Mouse (Mus musculus): Measurements from ENCODE around the gene Shank3. TPM values are rescaled to one million over a fixed set of nuclear protein-coding genes. Genes with fewer than 3 reads are reported as not detected.

The Shank3 gene
- total RNA-seq, 2 experiments from 2014 or later, result 70.0 to 73.7 TPM

DNA sequence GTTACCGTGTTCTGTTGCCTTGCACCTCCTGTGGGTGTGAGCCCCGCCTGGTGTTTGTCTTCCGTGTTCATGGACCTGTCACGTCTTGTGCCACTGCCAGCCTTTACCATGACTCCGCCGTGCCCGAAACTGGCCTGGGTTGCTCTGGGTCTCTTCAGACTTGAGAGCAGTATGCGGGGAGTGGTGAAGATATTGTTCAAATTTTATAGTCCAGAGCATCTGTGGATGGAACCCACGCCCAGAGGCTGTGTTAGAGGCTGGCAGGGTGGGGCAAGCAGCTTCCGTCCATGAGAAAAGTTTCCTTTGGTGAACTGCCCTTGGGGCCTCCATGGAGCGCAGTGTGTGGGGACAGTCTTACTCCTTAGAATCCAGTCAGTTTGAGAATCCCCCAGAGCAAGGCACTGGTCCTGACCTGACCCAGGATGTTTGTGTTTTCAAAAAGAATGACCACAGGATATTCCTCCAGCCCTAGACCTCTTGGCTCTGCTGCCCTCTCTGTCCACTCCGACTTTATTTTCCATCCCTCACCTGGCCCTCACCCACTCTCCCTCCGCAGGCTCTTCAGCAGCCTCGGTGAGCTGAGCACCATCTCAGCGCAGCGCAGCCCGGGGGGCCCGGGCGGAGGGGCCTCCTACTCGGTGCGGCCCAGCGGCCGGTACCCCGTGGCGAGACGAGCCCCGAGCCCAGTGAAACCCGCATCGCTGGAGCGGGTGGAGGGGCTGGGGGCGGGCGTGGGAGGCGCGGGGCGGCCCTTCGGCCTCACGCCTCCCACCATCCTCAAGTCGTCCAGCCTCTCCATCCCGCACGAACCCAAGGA is 58.0 kb downstream of the Shank3 start:
- DNase-seq, result no peak

GRCm38 (mm10) chr15:89557996-89558390 is 58.6 kb downstream of the Shank3 start:
- no peak for DNase-seq

GRCm38 (mm10) chr15:89559202-89559731 is 59.8 kb downstream of the Shank3 start:
- DNase-seq, result no peak

- no peak for DNase-seq
Observed at GRCm38 (mm10) chr15:89568114-89568513, 68.7 kb downstream of the Shank3 start, which contains the start of gene Acr. Gene Acr (plus strand): TSS chr15:89568326.

DNA sequence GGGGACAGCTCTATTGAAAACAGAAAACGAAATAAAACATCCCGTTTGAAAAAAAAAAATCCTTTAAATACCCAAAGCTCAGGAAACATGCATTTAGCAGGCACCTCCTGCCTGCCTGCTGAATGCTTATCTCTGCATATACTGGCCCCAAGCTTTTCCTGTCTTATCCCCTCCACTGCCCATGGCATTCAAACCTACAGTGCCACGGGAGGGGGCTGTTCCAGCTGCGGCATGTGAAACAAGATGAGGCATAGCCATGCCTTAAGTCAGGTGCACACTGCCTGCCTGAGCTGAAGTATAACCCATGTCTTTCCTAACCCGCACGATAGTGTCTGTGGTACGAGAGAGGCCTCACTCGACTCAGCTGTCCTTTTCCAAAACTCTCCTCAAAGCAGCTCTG is 72.7 kb downstream of the Shank3 start:
- no peak for DNase-seq

- no peak for DNase-seq
Observed at GRCm38 (mm10) chr15:89582494-89582893, 83.1 kb downstream of the Shank3 start.

DNA sequence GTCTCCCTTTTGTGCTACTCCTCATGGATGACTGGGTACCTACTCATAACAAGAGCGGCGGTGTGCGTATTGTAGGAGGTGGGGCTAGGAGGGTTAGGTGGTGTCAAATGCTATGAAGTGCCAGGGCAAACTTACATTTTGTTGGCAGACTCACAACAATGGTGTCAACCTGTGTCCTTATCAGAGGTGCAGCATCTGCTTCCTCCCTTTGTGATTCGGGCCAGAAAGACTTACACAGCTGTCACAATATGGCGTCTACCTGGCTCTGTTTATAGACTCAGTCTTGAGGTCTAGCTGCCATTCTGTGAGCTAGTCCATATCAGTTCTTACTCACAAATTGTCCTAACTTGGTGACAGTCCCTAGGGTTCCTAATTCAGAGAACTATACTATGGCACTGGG is 85.7 kb downstream of the Shank3 start:
- DNase-seq, result peak; percentile 29

- DNase-seq, result no peak
Observed at GRCm38 (mm10) chr15:89585631-89586030, 86.2 kb downstream of the Shank3 start.

GRCm38 (mm10) chr15:89589146-89589545 is 89.7 kb downstream of the Shank3 start:
- DNase-seq, result no peak

DNA sequence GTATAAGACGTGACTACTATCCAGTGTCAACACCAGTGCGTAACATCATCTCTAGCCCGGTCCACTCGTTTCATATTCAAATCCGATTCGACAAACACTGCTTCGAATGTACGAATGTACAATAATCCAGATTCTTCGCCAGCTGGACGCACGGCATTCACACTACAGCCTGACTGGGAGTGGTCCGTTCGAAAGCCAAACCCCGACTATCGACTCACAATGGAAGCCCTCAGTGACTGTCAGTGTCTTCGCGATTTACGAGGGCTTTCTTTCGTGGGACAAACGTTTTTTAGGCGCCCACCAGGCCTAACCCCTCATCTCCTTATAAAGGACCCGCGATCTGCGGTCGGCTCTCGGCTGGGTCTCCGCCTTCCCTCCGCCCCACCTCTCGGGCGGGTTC is 91.9 kb downstream of the Shank3 start:
- DNase-seq, result no peak

- peak; percentile 92 for DNase-seq
Observed at GRCm38 (mm10) chr15:89591723-89592455, 92.5 kb downstream of the Shank3 start, which contains the start of gene Rabl2. Gene Rabl2 (minus strand): TSS chr15:89591923.

DNA sequence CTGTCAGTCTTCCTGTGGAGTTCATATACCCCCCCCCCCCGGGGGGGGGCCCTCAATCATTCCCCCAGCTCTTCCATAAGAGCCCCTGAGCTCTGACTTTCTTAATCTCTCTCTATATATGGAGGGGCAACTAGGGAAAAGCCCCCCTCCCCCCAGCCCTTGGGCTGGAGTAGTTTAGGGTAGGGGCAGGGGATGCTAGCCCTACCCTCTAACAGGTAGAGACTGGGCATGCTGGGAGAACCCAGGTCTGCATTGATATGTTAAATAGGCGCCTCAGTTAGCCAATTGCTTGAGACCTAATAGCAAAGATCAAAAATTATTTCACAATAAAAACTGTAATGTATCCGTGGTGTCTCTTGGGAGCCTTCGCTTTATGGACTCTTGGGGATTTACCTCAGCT is 93.1 kb downstream of the Shank3 start:
- DNase-seq, result no peak

GRCm38 (mm10) chr15:89605822-89606570 is 106.6 kb downstream of the Shank3 start:
- no peak for DNase-seq

GRCm38 (mm10) chr15:89607480-89607879 is 108.1 kb downstream of the Shank3 start:
- no peak for DNase-seq

DNA sequence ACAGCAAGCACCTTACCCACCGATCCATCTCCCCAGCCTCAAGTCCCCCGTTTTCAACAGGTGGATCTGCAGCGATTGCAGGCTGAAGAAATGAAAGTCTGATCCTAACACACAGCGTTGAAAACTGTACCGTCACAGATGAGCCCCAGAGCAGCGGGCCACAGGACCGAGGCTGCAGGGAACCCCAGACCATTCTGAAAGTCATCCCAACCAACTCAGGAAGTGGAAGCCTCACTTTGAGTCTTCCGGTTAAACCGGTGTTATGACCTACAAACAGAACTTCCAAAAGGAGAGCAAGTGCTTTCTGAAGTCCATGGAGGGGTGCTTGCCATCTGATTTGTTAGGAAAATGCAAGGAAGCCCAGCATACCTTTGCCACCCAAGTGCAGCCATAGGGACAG is 108.5 kb downstream of the Shank3 start:
- DNase-seq, result no peak

Other genes with a start within 250 kb of the Shank3 start
- gene Sbf1, start 184.3 kb upstream of the Shank3 start, total RNA-seq (2021), result 10 to 100 TPM; 78.6 to 83.4 TPM
- not detected for gene Adm2, start 176.9 kb upstream of the Shank3 start, total RNA-seq (2021)
- not detected for gene Miox, start 165.2 kb upstream of the Shank3 start, total RNA-seq (2021)
- gene Lmf2, start 144.0 kb upstream of the Shank3 start, total RNA-seq (2021), result 10 to 100 TPM; 54.0 to 55.5 TPM
- 10 to 100 TPM; 91.0 to 99.7 TPM for gene Ncaph2, start 143.9 kb upstream of the Shank3 start, total RNA-seq (2021)
- gene Sco2, start 125.8 kb upstream of the Shank3 start, total RNA-seq (2021), result 10 to 100 TPM; 13.6 to 14.1 TPM
- gene Tymp, start 122.6 kb upstream of the Shank3 start, total RNA-seq (2021), result under 1 TPM; 0.31 to 0.72 TPM
- gene Odf3b, start 120.3 kb upstream of the Shank3 start, total RNA-seq (2021), result under 1 TPM; 0.26 to 0.72 TPM
- gene Klhdc7b, start 114.7 kb upstream of the Shank3 start, total RNA-seq (2021), result not detected
- gene Syce3, start 89.1 kb upstream of the Shank3 start, total RNA-seq (2021), result not detected
- 100 to 1,000 TPM; 585 to 617 TPM for gene Cpt1b, start 73.8 kb upstream of the Shank3 start, total RNA-seq (2021)
- gene C730034F03Rik, start 70.0 kb upstream of the Shank3 start, total RNA-seq (2021), result 1 to 10 TPM; 1.1 to 1.8 TPM
- 10 to 100 TPM in 1 of 2 experiments, 1 to 10 TPM in 1; 2.1 to 11.6 TPM for gene Gm44502, start 69.9 kb upstream of the Shank3 start, total RNA-seq (2021)
- gene Chkb, start 69.7 kb upstream of the Shank3 start, total RNA-seq (2021), result 10 to 100 TPM; 68.2 to 94.0 TPM
- gene Mapk8ip2, start 45.7 kb upstream of the Shank3 start, total RNA-seq (2021), result under 1 TPM; 0.10 to 0.34 TPM
- gene Arsa, start 22.2 kb upstream of the Shank3 start, total RNA-seq (2021), result 10 to 100 TPM; 12.0 to 14.6 TPM
- gene Acr, start 68.7 kb downstream of the Shank3 start, total RNA-seq (2021), result 1 to 10 TPM in 1 of 2 experiments, under 1 TPM in 1; 0.76 to 1.3 TPM
- gene Rabl2, start 92.3 kb downstream of the Shank3 start, total RNA-seq (2021), result 1 to 10 TPM; 6.9 to 8.3 TPM

Data from heart, postnatal 4 days (tissue).